Mouse (Mus musculus) neural tube, embryonic 15.5 days (tissue): Measurements from ENCODE around the gene Fezf1. TPM values are rescaled to one million over a fixed set of nuclear protein-coding genes. Genes with fewer than 3 reads are reported as not detected.

ENCODE experiments used
- ATAC-seq: fragments of 200-750 bp; cut with Nextera tagmentation; 2 replicates; pipeline ENCODE4 v1.8.0; 2017; ENCODE audit warnings: mild to moderate bottlenecking, moderate TSS enrichment, moderate library complexity; ENCODE audit not compliant: low FRiP score
- H3K27ac ChIP-seq: fragments of 300-500 bp; sonication (generic); replicated peaks from 2 replicates; pipeline ENCODE4 v1.5.1; 2015; ENCODE audit warnings: mild to moderate bottlenecking, inconsistent platforms
- H3K27me3 ChIP-seq: fragments of 300-500 bp; sonication (generic); replicated peaks from 2 replicates; pipeline ENCODE4 v1.6.1; 2015; ENCODE audit warnings: inconsistent platforms
- H3K36me3 ChIP-seq: fragments of 300-500 bp; sonication (generic); 2 replicates; pipeline ENCODE4 v1.6.1; 2015; ENCODE audit warnings: inconsistent platforms
- H3K4me1 ChIP-seq: fragments of 300-500 bp; sonication (generic); 2 replicates; pipeline ENCODE4 v1.6.1; 2015; ENCODE audit warnings: inconsistent platforms
- H3K4me2 ChIP-seq: fragments of 300-500 bp; sonication (generic); 2 replicates; pipeline ENCODE4 v1.6.1; 2015; ENCODE audit warnings: inconsistent platforms, mild to moderate bottlenecking, moderate library complexity
- H3K4me3 ChIP-seq: fragments of 300-500 bp; sonication (generic); replicated peaks from 2 replicates; pipeline ENCODE4 v1.5.1; 2015; ENCODE audit warnings: mild to moderate bottlenecking, inconsistent platforms
- H3K9ac ChIP-seq: fragments of 300-500 bp; sonication (generic); replicated peaks from 2 replicates; pipeline ENCODE4 v1.6.1; 2015; ENCODE audit warnings: mild to moderate bottlenecking, inconsistent platforms
- H3K9me3 ChIP-seq: fragments of 300-500 bp; sonication (generic); replicated peaks from 2 replicates; pipeline ENCODE4 v1.6.1; 2016; ENCODE audit warnings: inconsistent platforms
- WGBS: fragments of 180-500 bp; shearing (Covaris S2); methylation state at CpG from one replicate; pipeline ENCODE4 v1.1.7; 2015; ENCODE audit warnings: mixed read lengths; 5-methylcytosine and 5-hydroxymethylcytosine counted together
- polyA plus RNA-seq: library from polyadenylated mRNA; unstranded; fragments of >200 nt; fragmentation: Nextera tagmentation; extraction: Ambion mirVana; gene quantifications from 2 replicates; pipeline ENCODE4 v1.2.1, GENCODE M21; 2015

Fezf1 gene
- polyA plus RNA-seq, 1 experiment from 2014 or later = not detected

GRCm38 (mm10) chr6:23246790-23247511 is 1.2 kb downstream of the Fezf1 start:
- Histone ChIP-seq H3K9me3 (0 out of 2 replicates have a peak, but pooled peaks cover 3% of the 10 kb centered on the region), H3K27ac (no peak overlapping the region), H3K9ac (no peak overlapping the region), H3K4me1 (peaks cover 18% of the 10 kb centered on the region), H3K4me2 (peak overlapping the region; percentile 5; the same call in 1 of the 2 replicates), H3K36me3 (no peaks in the 10 kb centered on the region), H3K27me3 (peaks cover 79% of the 10 kb centered on the region), H3K4me3 (no peak overlapping the region)
- no peak for ATAC-seq
- WGBS = under 1% methylated on average over 23 of the region's 23 CpGs

DNA sequence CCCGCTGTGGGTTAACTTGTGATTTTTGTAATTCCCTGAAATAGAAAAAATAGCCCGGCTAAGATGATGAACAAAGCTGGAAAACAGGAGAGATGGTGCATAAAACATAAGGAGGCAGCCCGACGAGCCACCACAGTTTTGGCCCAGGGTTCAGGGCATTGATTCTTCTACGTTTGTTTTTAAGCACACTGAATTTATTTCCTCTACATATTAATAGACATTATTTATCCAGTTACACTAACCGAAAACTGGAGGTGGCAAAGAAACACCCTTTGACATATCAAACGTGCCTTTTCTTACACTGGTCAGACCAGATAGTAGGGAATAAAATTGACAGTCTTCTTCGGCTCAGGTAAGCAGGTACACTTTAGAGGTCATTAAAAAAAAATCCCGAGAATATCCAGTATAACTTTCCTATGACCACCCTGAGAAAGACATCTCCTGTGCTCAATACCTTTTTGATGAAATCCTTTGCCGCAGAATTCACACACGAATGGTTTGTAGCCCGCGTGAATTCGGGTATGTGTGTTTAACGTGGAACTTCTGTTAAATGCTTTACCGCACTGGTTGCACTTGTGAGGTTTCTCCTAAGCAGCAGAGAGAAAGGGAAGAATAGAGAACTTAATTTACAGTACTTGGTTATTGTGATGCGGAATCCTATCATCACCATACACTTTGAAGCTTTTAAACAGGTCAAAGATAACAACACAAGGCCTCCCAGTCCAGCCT is 1.9 kb downstream of the Fezf1 start:
- 2% methylated on average over 17 of the region's 17 CpGs for WGBS
- no peaks in the 10 kb centered on the region for H3K36me3 ChIP-seq

DNA sequence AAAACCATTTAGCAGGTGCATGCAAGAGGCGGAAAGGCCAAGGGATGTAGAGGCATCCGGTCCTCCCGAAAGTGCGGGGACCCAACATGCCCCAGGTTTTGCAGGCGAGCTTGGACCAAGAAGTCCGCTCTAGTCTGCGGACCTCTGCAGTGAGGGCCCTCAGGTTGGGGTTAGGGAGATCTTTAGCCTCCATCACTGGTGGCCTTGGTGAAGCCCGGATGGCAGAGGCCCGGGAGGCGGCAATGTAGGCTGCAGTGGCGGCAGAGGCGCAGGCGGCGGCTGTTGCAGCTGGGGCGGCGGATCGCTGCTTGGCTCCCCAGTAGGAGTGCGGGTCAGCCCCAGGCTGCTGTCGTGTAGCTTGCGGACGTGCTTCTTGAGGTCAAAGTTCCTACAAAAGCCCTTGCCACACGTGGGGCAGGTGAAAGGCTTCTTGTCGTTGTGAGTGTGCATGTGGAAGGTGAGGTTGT is 2.6 kb downstream of the Fezf1 start:
- H3K4me1 ChIP-seq = peaks cover 18% of the 10 kb centered on the region
- whole genome bisulfite sequencing = 1% methylated on average over 23 of the region's 23 CpGs
- 0 out of 2 replicates have a peak, but pooled peaks cover 3% of the 10 kb centered on the region for H3K9me3 ChIP-seq
- H3K4me3 ChIP-seq = no peak overlapping the region
- no peak overlapping the region for H3K27ac ChIP-seq
- no peaks in the 10 kb centered on the region for H3K36me3 ChIP-seq
- no peak overlapping the region for H3K4me2 ChIP-seq
- H3K27me3 ChIP-seq = peaks cover 82% of the 10 kb centered on the region
- no peak for ATAC-seq
- H3K9ac ChIP-seq = no peak overlapping the region

More for the DNA sequence above, 1.9 kb downstream of the Fezf1 start:
- H3K4me2 ChIP-seq = no peak overlapping the region
- H3K4me1 ChIP-seq = peaks cover 18% of the 10 kb centered on the region
- H3K9ac ChIP-seq = no peak overlapping the region
- 0 out of 2 replicates have a peak, but pooled peaks cover 3% of the 10 kb centered on the region for H3K9me3 ChIP-seq
- no peak overlapping the region for H3K27ac ChIP-seq
- no peak overlapping the region for H3K4me3 ChIP-seq
- peaks cover 81% of the 10 kb centered on the region for H3K27me3 ChIP-seq
- no peak for ATAC-seq

- H3K36me3 ChIP-seq = no peaks in the 10 kb centered on the region
- 0 out of 2 replicates have a peak, but pooled peaks cover 2% of the 10 kb centered on the region for H3K9me3 ChIP-seq
- no peak overlapping the region for H3K4me3 ChIP-seq
- H3K27ac ChIP-seq = no peak overlapping the region
- no peak for ATAC-seq
- H3K4me1 ChIP-seq = peaks cover 18% of the 10 kb centered on the region
- H3K9ac ChIP-seq = no peak overlapping the region
- peaks cover 77% of the 10 kb centered on the region for H3K27me3 ChIP-seq
- no peak overlapping the region for H3K4me2 ChIP-seq
- 15% methylated on average over 9 of the region's 9 CpGs for WGBS
Measured at GRCm38 (mm10) chr6:23245121-23245520, 3.0 kb downstream of the Fezf1 start.

- Histone ChIP-seq H3K27ac (no peak overlapping the region), H3K27me3 (peaks cover 69% of the 10 kb centered on the region)
Measured at GRCm38 (mm10) chr6:23243821-23244760, 4.1 kb downstream of the Fezf1 start.

DNA sequence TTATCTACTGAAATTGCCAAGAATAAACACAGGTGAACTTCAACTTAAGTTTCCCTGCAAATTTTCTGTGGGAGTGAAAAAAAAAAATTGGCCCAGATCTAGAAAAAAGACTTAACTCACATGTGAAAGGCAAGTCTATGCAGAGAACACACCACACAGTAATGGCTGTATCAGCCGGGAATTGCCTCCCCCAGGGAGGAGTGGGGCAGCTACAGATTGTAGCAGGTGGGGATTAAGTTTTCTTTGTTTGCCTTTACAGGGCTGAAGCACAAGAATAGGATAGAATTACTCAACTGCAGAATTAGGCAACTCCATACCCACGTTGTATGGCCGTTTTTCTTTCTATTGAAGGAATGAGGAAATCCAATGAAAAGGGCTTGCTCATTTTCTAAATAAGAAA is 36.7 kb downstream of the Fezf1 start:
- no peak for ATAC-seq
- Histone ChIP-seq H3K9ac (no peak overlapping the region), H3K4me1 (no peaks in the 10 kb centered on the region), H3K27ac (no peak overlapping the region), H3K4me3 (no peak overlapping the region), H3K4me2 (no peak overlapping the region), H3K27me3 (no peaks in the 10 kb centered on the region), H3K36me3 (no peaks in the 10 kb centered on the region), H3K9me3 (no peaks in the 10 kb centered on the region)
- 59% methylated on average over 3 of the region's 3 CpGs for WGBS

More at GRCm38 (mm10) chr6:23243821-23244760, 4.1 kb downstream of the Fezf1 start:
- 2% methylated on average over 15 of the region's 15 CpGs for WGBS
- H3K4me3 ChIP-seq = no peak overlapping the region
- ATAC-seq = no peak
- H3K36me3 ChIP-seq = no peaks in the 10 kb centered on the region
- H3K4me1 ChIP-seq = peaks cover 9% of the 10 kb centered on the region
- no peaks in the 10 kb centered on the region for H3K9me3 ChIP-seq
- H3K4me2 ChIP-seq = no peak overlapping the region
- no peak overlapping the region for H3K9ac ChIP-seq

GRCm38 (mm10) chr6:23207791-23208190 is 40.4 kb downstream of the Fezf1 start:
- Histone ChIP-seq H3K27me3 (no peaks in the 10 kb centered on the region), H3K4me2 (peak overlapping the region; percentile 24), H3K4me3 (no peak overlapping the region), H3K27ac (no peak overlapping the region), H3K36me3 (no peaks in the 10 kb centered on the region), H3K9me3 (no peaks in the 10 kb centered on the region), H3K4me1 (no peaks in the 10 kb centered on the region), H3K9ac (no peak overlapping the region)
- peak; percentile 45; the same call in 1 of the 2 replicates for ATAC-seq
- whole genome bisulfite sequencing = 59% methylated on average over 4 of the region's 4 CpGs

GRCm38 (mm10) chr6:23202630-23203029 is 45.5 kb downstream of the Fezf1 start:
- Histone ChIP-seq H3K4me3 (no peak overlapping the region), H3K27ac (no peak overlapping the region), H3K9ac (no peak overlapping the region), H3K36me3 (no peaks in the 10 kb centered on the region), H3K27me3 (no peaks in the 10 kb centered on the region), H3K9me3 (no peaks in the 10 kb centered on the region; the same call in 1 of the 2 replicates), H3K4me2 (no peak overlapping the region), H3K4me1 (no peaks in the 10 kb centered on the region)
- 76% methylated on average over 11 of the region's 11 CpGs for WGBS
- ATAC-seq = no peak

Other genes with a start within 250 kb of the Fezf1 start
- 0.51 and 0.57 TPM in 2 replicates for gene Aass, start 115.4 kb downstream of the Fezf1 start, polyA plus RNA-seq